Mouse (Mus musculus) hindlimb bud, embryonic 11.5 days (tissue): Measurements from ENCODE around the gene Ascl1.

Experiments
- DNase-seq: peaks from one replicate; pipeline ENCODE4 v3.0.0-alpha.2; 2012; ENCODE audit warnings: low read depth, low spot score; ENCODE audit errors: extremely low spot score

Ascl1 gene

DNA sequence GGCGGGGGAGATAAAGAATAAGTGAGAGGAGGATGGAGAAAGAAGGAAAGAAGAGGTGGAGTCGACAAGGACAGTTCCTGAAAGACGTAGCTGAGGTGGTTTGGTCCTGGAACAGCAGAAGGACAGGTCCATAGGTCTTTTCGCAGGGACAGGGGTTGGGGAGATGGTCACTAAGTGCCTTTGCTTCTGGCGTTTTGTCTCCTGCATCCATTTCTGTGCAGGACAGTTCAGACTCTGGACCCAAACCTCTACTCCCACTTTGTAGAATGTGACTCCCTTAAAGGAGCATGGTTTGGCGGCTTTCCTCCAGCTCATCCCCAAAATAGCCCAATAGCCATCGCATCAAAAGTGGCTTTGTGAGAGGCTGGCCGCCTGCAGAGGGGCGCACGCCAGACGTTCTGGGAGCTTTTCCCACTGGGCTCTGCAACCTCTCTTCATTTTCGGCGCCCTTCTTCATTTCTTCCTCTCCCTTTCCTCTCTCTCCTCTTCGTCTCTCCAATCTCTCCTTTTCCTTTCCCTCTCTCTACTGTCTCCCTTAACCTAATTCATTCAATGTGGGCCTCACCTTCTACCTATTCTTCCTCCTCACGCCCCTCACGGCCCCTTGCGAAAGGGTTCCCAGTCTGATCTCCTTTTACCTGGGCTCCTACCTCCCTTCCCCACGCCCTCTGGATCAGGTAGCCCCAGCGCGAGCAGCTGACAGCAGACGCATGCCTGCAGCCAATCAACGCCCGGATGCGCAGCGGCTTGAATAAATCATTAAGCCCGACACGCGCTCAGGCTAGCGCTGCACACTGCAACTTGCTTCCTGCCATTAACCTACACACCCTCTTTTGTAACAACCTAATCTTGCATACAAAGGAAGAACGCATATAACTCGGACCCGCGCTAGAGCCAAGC is 7.5 kb downstream of the Ascl1 start:
- no peak for DNase-seq

DNA sequence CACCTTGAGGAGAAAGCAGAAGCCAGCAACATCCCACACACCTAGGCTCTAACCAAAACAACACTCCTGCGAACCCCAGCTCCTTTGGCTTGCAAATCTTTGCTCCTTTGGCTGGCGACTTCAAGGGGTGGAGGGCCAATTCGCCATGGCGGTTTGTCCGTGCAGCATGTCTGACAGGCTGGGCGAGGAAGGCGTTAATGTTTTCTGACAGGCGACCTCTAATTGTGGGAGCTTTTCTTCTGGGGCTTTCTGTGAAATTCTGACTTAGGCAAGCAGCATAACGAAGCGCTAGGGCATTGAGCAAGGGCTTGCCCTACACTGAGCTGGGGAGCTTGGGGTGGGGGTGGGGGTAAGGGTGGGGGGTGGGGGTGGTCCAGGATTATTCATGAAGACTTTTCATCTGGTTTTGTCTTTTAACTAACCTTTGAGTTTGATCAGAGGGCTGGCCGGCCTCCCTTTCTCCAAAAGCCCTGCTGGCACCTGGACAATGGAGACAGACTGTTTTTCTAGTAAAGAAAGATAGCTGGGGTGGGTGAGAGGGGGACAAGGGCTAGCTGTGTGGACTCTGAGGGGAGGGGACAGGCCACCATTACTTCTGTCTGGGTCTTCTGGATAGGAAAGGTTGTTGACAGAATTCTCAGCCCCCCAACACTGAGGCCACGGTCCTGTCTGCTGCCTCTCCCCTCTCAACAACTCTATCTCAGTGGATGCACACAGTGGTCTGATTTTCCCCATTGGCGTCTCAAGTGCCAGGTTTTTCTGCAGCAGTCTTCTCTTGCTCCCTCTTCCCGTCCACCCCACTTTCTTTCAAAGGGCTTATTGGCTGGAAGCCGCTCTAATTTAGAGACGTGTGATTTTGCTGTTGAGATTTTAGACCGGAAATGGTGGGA is 8.4 kb downstream of the Ascl1 start:
- DNase-seq, result no peak

DNA sequence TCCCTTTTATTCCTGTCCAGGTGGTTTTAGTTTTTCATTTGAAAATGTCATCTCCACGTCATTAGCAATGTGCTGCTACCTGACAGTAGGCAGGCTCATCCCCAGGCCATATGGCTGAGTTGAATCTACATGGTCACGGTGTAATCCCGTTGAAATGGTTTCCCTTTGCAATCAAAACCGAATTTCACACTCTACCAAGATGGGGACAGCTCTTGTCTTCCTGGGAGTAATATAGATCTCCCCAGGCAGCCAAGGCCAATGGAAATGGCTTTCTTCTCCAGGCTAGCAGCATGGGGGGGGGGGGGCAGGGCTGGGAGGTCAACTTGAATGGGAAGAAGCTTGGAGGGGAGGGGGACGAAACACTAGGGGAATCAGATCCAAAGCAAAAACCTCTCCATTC is 15.6 kb downstream of the Ascl1 start:
- DNase-seq, result no peak

DNA sequence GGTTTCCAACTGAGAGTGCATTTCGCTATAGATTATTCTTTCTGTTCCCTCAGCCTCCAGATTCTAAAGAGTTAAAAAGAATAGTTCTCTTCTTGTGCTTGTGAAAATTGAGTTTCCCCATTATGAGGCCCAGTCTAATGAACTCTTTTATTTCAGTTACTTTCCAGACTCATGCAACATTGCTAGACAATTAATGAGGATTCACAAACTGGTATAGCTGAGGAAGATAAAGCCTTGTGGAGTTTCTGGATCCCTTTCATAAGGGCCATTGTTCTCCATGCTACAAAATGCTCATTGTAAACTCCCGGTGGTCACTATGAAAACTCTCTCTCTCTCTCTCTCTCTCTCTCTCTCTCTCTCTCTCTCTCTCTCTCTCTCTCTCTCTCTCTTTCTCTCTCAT is 18.5 kb downstream of the Ascl1 start:
- no peak for DNase-seq

DNA sequence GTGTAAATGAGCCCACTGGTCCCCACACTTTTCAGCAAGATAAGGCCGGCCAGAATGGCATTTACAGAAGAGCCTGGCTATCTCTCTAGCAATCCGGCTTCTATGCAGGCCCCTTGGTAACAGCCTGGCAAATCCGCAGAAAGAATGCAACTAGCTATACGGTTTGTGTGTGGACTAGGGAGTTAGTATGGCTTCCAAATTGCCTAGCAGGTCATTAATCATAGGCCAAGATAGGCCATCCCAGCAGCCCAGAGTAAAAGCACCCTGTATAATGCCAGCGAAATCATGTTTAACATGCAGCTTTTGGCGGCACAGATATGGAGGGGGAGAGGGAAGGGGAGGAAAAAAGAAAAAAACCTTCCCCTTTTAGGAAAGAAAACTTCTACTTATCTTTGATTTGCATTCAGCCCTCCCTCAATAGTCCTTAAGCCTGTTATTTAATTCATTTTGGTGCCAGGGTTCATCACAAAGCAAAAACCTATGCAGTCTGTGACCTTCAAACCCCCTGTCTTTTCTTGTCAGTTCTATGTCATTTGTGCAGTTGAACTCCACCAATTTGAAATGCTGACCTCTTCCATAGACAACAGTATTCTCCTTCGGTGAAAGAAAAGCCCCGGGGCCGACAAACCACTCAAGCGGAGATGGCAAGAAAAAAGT is 19.9 kb downstream of the Ascl1 start:
- DNase-seq, result no peak

DNA sequence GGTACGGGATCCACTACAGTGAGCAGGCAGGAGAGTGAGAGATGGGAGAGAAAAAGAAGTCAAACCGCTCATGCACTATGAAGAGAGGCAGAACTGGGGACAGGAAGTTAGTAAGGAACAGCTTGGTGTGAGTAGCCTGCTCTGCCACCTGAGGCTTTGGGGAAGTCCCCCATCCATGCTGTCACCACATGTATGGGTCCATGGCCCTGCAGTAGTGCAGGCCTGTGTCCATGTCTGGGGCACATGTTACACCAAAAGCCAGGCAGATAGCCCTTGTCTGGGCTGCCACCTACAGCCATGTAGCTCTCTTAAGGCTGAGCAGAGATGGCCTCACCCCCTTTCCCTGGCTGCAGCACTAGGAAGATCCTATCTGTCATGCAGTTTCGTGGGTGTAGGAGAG is 42.7 kb downstream of the Ascl1 start:
- DNase-seq, result no peak

DNA sequence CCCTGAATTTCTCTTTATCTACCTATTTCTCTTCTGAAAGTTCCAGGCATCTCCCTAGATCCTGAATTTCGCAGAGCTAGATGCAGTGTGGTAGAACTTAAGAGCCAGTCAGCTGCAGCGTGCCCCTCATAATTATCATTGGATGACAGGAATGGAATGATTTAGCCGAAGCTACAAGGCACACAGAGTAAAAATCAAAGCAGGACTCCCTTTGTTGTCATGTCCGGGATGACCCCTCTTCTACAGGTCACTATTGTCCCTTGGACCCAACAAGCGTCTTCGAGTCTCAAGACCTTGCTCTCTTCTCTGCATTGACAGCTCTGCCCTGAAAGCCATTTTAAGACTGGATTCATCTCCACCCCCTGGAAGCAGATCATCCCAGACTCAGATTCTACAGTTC is 44.1 kb downstream of the Ascl1 start:
- DNase-seq, result no peak

DNA sequence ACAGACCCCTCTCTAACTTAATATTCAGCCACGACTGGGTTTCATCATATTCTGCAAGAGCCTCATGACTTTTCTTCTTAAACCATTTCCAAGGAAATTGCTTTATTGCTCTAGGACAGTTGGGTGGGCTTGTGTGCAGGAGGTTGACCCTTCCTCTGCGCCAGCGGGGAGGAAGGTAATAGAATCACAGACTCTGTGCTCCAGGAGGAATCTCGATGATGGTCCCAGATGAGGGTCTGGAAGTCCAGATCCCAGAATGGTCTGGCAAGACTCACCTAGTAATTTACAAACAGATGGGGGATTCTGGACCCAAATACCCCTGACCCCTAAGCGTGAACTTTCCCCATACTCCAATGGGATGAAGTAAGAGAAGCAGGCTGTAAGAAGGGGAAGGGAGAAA is 45.2 kb downstream of the Ascl1 start:
- no peak for DNase-seq

DNA sequence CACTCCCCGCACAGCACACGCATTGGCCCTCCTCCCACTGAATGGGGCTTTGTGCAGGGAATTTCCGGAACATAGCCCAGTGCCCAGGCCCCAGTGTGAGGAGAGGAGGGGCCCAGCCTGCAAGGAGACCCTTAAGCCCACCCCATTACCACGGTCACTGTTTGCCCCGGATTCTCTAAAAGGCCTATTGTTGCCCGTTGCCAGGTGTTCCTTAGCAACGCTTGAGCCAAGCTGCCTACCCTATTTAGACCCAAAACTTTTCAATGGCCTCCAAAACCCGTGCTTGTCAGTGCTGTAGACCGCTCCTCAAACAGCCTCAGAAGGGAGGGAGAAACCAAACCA is 45.7 kb downstream of the Ascl1 start:
- no peak for DNase-seq

DNA sequence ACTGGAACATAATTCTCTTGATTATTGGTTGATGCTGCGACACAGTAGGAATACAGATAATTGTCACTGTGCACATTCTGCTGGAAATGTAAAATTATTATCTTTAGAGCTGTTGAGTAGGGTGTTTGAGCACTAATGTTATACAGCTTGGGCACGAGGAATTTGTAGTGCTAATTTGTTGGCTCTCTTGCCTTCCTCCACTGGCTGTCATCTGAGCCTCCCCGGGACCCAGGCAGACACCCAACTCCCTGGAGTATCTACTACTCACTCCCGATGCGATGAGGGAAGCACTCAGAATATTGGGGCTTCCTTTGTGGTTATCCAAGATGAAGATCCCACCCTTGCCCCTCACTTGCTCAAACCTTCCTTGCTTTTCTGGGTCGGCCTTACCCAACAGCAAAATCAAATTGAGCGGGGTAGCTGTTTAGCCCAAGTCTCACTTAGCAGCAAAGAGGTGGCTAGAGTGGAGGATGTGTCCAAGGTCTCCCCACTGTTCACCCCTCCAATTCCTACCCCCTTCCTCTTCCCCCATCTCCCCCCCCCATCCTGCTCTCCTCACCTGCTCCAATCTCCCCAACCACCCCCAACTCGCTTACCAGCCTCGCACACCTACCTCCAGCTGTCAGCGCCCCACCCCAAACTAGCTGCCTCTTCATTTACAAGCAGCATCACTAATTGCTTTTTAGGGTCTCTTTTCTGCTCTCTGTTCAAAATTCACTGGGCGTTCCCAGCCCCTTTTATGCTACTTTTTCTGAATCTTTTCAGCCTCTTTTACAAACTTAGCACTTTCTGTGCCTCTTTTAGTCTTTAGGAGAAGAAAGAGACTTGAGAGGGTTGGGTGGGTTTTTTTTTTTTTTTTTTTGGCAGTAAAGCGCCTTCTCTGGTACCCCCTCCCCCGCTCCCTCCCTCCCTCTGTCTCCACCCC is 46.4 kb downstream of the Ascl1 start:
- DNase-seq, result no peak

DNA sequence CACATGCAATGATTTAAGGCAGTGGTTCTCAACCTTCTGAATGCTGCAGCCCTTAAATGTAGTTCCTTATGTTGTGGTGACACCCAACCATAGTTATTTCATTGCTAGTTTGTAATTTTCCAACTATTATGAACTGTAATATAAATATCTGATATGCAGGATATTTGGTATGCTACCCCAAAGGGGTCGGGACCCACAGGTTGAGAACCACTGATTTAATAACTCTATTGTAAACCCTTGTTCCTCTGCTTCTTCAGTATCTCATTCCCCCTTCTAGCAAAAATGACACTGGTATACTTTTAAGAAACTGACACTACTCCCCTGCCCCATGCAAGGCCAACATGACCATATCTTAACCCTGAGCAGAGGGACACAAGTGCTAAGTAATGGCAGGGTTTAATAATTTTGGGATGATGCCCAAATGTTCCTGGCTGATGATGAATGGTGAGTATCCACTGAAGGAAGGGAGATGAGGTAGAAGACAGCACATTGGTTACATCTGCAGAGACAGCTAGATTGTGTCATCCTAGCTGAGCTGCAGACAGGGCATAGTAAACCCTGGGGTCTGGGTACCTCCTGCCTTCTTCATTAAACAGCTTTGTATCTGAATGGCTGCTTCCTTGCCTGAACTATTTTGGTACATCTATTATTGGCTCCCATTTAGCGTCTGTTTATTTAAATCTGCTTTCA is 47.2 kb downstream of the Ascl1 start:
- no peak for DNase-seq
